Mouse (Mus musculus) lung, adult 2 months (tissue): ENCODE measurements around the gene Dact2.

Experiments
- CTCF ChIP-seq: fragments of 200-500 bp; IDR thresholded peaks from 2 replicates; pipeline ENCODE4 v1.5.1; 2011; ENCODE audit warnings: mild to moderate bottlenecking, low read length, control low read depth; ENCODE audit not compliant: insufficient read depth
- POLR2A ChIP-seq: fragments of 200-500 bp; IDR thresholded peaks from 2 replicates; pipeline ENCODE4 v1.6.1; 2011; ENCODE audit warnings: low read depth, mild to moderate bottlenecking, control low read depth, low read length, borderline replicate concordance; ENCODE audit errors: extremely low read depth

DNA sequence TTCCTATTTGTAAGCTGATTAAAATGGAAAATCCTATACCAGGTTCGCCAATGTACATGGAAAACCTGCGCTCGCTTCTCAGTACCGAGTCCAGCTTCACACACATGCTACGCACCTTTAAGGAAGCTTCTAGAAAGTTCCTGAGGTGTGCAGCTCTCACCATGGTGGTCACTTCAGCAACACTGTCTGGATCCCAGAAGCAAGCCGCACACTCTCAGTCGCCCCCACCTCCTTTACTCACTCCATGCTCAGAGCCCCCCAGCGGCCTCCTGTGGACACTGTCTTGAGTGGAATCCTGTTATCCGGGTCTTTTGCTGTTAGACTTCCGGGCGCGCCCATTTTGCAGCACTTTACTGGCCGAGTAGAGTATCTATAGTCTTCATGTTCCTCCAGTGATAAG is at the start of gene Dact2:
- TF ChIP-seq POLR2A (no peak), CTCF (no peak)
